Mouse (Mus musculus) C2C12 (cell line): ENCODE data around the gene Gpha2. TPM values are rescaled to one million over a fixed set of nuclear protein-coding genes. Genes with fewer than 3 reads are reported as not detected.

Experiments used
- H3K27me3 ChIP-seq: one replicate; pipeline ENCODE4 v1.6.1; 2011; ENCODE audit not compliant: control insufficient read depth, insufficient read depth, insufficient read length
- H3K36me3 ChIP-seq: one replicate; pipeline ENCODE4 v1.6.1; 2011; ENCODE audit not compliant: control insufficient read depth, insufficient read depth
- H3K4me3 ChIP-seq: one replicate; pipeline ENCODE4 v1.5.1; 2011; ENCODE audit warnings: mild to moderate bottlenecking, control low read depth; ENCODE audit not compliant: poor library complexity, insufficient read depth, severe bottlenecking
- H3K79me2 ChIP-seq: one replicate; pipeline ENCODE4 v1.6.1; 2011; ENCODE audit not compliant: control insufficient read depth, insufficient read depth
- H3K79me3 ChIP-seq: one replicate; pipeline ENCODE4 v1.6.1; 2011; ENCODE audit warnings: low read depth, control low read depth
- H3ac ChIP-seq: one replicate; pipeline ENCODE3; 2011; ENCODE audit warnings: low read depth; ENCODE audit not compliant: control insufficient read depth, insufficient read length
- CEBPB ChIP-seq: IDR thresholded peaks from one replicate; pipeline ENCODE4 v1.6.1; 2011; ENCODE audit warnings: low read depth, mild to moderate bottlenecking, control low read depth, moderate library complexity
- CTCF ChIP-seq: IDR thresholded peaks from one replicate; pipeline ENCODE4 v1.5.1; 2011; ENCODE audit not compliant: control insufficient read depth, insufficient read depth, insufficient read length
- FOSL1 ChIP-seq: IDR thresholded peaks from one replicate; pipeline ENCODE4 v1.8.0; 2011; ENCODE audit warnings: mild to moderate bottlenecking, low read length; ENCODE audit not compliant: poor library complexity, insufficient read depth, severe bottlenecking
- MAX ChIP-seq: IDR thresholded peaks from one replicate; pipeline ENCODE4 v1.6.1; 2011; ENCODE audit warnings: mild to moderate bottlenecking, control low read depth
- MYOD1 ChIP-seq: IDR thresholded peaks from one replicate; pipeline ENCODE4 v1.6.1; 2011; ENCODE audit warnings: low read depth; ENCODE audit not compliant: control insufficient read depth, insufficient read length
- MYOG ChIP-seq: IDR thresholded peaks from one replicate; pipeline ENCODE4 v1.6.1; 2011; ENCODE audit not compliant: control insufficient read depth, insufficient read length; ENCODE audit errors: extremely low read depth
- USF1 ChIP-seq: IDR thresholded peaks from one replicate; pipeline ENCODE4 v1.6.1; 2011; ENCODE audit warnings: low read depth, mild to moderate bottlenecking, control low read depth, moderate library complexity
- long read RNA-seq, 2 experiments: library from polyadenylated mRNA; unstranded; transcript quantifications; one replicate each; pipeline ENCODE4 v2.0.0; 2019 to 2020
- polyA plus RNA-seq: library from polyadenylated mRNA; unstranded; fragments of >200 nt; fragmentation: generic; extraction: Trizol; gene quantifications from one replicate; pipeline ENCODE4 v1.2.1, GENCODE M21; 2012; ENCODE audit warnings: missing spikeins

Gpha2 gene
- 0.13 TPM for polyA plus RNA-seq
- long read RNA-seq, experiment 1, result 0 reads
- long read RNA-seq, experiment 2, result 0 reads

DNA sequence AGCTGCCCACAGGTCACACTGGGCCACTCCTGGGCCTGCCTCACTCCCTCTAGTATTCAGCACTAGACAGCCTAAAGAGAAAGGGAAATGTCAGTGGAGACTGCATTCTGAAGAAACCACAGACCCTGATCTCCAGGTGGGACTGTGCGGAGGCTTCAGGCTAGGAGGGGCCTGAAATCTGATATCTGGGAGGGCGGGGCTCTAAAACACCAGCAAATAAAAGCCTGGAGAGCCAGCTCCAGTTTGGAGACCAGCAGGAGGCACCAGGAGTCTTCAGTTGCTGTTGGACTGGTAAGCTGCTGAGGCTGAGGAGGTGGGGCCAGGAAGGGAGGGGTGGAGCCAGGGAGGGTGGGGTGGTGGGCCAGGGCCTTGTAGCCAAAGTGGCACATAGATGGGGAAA, at the start of gene Gpha2:
Gene Gpha2 (plus strand): TSS at position 246 of the 400 bp plus-strand sequence.
- Histone ChIP-seq H3K79me2 (no peaks in the 10 kb centered on the region), H3ac (no peak within 1 kb of the TSS), H3K79me3 (no peaks in the 10 kb centered on the region), H3K27me3 (no peaks in the 10 kb centered on the region), H3K36me3 (peaks cover 3% of the 10 kb centered on the region), H3K4me3 (no peak within 1 kb of the TSS)
- TF ChIP-seq FOSL1 (no peak), MAX (no peak), MYOD1 (no peak), CTCF (no peak), MYOG (no peak), CEBPB (no peak), USF1 (no peak)

DNA sequence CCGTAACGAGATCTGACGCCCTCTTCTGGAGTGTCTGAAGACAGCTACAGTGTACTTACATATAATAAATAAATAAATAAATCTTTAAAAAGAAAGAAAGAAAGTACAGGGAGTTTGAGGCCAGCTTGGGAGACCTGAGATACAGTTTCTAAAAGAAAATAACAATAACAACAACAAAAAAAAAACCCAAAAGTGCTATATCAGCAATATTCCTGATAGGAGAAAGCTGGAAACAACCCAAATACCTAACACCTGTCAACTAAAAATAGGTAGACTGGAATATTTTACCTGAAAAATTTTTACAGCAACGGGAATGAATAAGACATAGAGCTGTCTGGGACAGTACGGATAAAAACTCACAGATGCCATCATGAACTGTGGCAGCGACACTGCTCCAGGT, 47.4 kb upstream of the Gpha2 start:
- Histone ChIP-seq H3K27me3 (peaks cover 16% of the 10 kb centered on the region), H3ac (no peak overlapping the region), H3K36me3 (no peaks in the 10 kb centered on the region), H3K4me3 (no peak overlapping the region), H3K79me2 (no peaks in the 10 kb centered on the region), H3K79me3 (no peaks in the 10 kb centered on the region)
- TF ChIP-seq MYOD1, result no peak
- TF ChIP-seq USF1, result no peak
- no peak for TF ChIP-seq MYOG
- no peak for TF ChIP-seq CEBPB
- TF ChIP-seq FOSL1, result no peak
- no peak for TF ChIP-seq CTCF

DNA sequence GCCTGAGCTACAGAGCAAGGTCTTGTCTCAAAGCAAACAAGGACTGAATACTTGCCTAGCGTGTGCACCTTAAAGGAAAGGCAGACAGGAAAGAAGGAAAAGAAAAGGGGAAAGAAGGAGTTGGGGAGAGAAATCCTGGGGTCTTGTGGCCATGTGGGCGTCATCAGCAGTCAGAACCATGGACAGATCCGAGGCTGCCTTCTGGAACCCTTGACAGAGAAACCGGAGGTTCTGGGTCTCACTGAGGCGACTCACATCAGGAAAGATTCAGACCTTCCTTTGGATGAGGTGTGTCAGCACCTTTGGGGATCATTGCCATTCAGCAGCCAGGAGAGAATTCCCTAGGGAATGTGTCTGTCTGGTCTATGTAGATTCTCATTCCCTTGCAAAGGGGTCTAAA, 44.6 kb upstream of the Gpha2 start:
- Histone ChIP-seq H3K27me3 (peaks cover 18% of the 10 kb centered on the region), H3ac (no peak overlapping the region), H3K79me2 (no peaks in the 10 kb centered on the region), H3K79me3 (no peaks in the 10 kb centered on the region), H3K36me3 (no peaks in the 10 kb centered on the region), H3K4me3 (no peak overlapping the region)
- TF ChIP-seq FOSL1 (no peak), MYOD1 (no peak), CTCF (no peak), USF1 (no peak), MAX (no peak), MYOG (no peak), CEBPB (no peak)

DNA sequence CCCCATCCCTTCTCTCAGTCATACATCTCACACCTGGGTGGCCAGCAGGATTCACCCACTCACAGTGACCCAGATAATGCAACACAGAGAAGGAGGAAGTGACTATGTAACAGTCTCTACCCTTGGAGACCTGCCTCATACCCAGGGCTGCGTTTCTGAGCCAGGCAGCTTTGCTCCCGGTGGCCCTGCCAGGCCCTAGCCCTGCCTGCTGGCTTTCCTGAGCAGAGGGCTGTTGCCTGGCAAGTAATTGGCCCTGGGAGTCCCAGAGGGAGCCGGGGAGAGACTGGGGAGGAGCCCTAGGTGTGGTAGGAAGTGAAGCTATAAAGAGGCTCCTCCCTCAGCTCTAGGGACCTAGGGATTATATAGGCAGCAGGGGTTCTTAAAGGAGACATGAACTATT, 43.6 kb upstream of the Gpha2 start:
- TF ChIP-seq CEBPB (no peak), FOSL1 (no peak), MAX (no peak), MYOD1 (no peak), USF1 (no peak), MYOG (no peak), CTCF (no peak)

DNA sequence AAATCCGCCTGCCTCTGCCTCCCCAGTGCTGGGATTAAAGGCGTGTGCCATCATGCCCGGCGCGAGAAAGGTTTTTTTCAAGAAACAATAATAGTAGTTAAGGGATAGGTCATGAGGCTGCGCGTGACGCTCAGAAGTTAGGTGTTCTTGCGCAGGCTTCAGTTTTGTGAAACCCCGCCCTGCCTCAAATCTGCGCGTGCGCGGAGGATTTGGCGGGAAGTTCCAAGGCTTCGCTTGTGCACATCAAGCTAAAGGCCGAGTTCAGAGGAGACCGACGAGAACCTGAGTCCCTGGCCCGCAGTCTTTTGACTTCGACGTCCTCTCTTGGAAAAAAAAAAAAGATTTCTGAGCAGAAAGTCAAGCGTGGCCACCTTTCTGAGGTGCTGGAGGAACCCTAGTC, 42.0 kb upstream of the Gpha2 start, which contains the start of gene Majin:
Gene Majin (plus strand): TSS at position 258 of the 400 bp plus-strand sequence.
- Histone ChIP-seq H3K27me3 (peaks cover 9% of the 10 kb centered on the region), H3K4me3 (no peak within 1 kb of the TSS), H3K36me3 (no peaks in the 10 kb centered on the region), H3ac (no peak within 1 kb of the TSS), H3K79me2 (no peaks in the 10 kb centered on the region), H3K79me3 (no peaks in the 10 kb centered on the region)
- no peak for TF ChIP-seq MYOG
- no peak for TF ChIP-seq MYOD1
- TF ChIP-seq MAX, result no peak
- no peak for TF ChIP-seq USF1
- no peak for TF ChIP-seq FOSL1
- no peak for TF ChIP-seq CTCF
- no peak for TF ChIP-seq CEBPB

More for the DNA sequence above, 43.6 kb upstream of the Gpha2 start:
- Histone ChIP-seq H3K36me3 (no peaks in the 10 kb centered on the region), H3K79me3 (no peaks in the 10 kb centered on the region), H3K4me3 (no peak overlapping the region), H3K79me2 (no peaks in the 10 kb centered on the region), H3ac (no peak overlapping the region), H3K27me3 (peaks cover 12% of the 10 kb centered on the region)

DNA sequence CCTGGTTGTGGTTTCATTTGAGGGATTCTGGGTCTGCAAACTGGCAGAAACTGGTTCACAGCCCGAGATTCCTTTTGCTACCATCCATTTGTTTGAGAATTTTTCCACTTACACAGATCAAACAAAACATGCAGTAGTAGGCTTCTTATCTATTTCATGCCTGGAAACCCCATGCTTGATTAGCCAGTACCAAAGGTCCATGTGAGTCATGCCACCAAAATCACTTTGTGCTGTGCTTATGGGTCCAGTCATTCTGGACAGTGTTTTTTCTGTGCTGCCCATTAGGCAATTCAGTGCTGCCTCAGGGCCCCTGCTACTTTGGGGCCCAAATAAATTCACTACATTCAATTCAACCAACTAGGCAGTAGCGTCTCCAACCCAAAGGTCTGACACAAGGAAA, 21.9 kb upstream of the Gpha2 start:
- no peaks in the 10 kb centered on the region for H3K36me3 ChIP-seq
- H3K27me3 ChIP-seq, result peaks cover 3% of the 10 kb centered on the region
- no peaks in the 10 kb centered on the region for H3K79me2 ChIP-seq
- no peaks in the 10 kb centered on the region for H3K79me3 ChIP-seq
- H3K4me3 ChIP-seq, result no peak overlapping the region
- TF ChIP-seq MYOG, result no peak
- TF ChIP-seq MYOD1, result no peak
- TF ChIP-seq CTCF, result no peak
- TF ChIP-seq MAX, result no peak
- no peak for TF ChIP-seq CEBPB
- TF ChIP-seq FOSL1, result no peak
- no peak for TF ChIP-seq USF1
- H3ac ChIP-seq, result no peak overlapping the region
